Mouse (Mus musculus) myocyte (in vitro differentiated cells): ENCODE results near the gene Dnttip1. TPM values are rescaled to one million over a fixed set of nuclear protein-coding genes. Genes with fewer than 3 reads are reported as not detected.
"Not testable (repeated sequence)": the region's sequence is repeated elsewhere in the genome, so short reads cannot be mapped to it uniquely, and the experiment has no call there.

Experiments
- H3K27me3 ChIP-seq: one replicate; pipeline ENCODE4 v1.6.1; 2011; ENCODE audit not compliant: control insufficient read depth, insufficient read depth, insufficient read length
- H3K36me3 ChIP-seq: one replicate; pipeline ENCODE4 v1.6.1; 2011; ENCODE audit not compliant: control insufficient read depth, insufficient read depth
- H3K4me2 ChIP-seq: one replicate; pipeline ENCODE4 v1.6.1; 2011; ENCODE audit warnings: low read depth, control low read depth
- H3K4me3 ChIP-seq: one replicate; pipeline ENCODE4 v1.5.1; 2011; ENCODE audit warnings: mild to moderate bottlenecking, control low read depth, moderate library complexity
- H3K79me2 ChIP-seq: one replicate; pipeline ENCODE4 v1.6.1; 2011; ENCODE audit not compliant: control insufficient read depth, insufficient read depth
- H3ac ChIP-seq: one replicate; pipeline ENCODE4 v1.6.1; 2011; ENCODE audit not compliant: control insufficient read depth, insufficient read length
- CEBPB ChIP-seq: IDR thresholded peaks from 2 replicates; pipeline ENCODE4 v1.6.1; 2011; ENCODE audit warnings: mild to moderate bottlenecking, moderate library complexity; ENCODE audit not compliant: poor library complexity, insufficient read depth, severe bottlenecking
- E2F4 ChIP-seq: IDR thresholded peaks from one replicate; pipeline ENCODE4 v1.6.1; 2011; ENCODE audit warnings: mild to moderate bottlenecking, control low read depth, moderate library complexity; ENCODE audit not compliant: insufficient read depth
- MAX ChIP-seq: IDR thresholded peaks from one replicate; pipeline ENCODE4 v1.6.1; 2011; ENCODE audit warnings: low read depth, mild to moderate bottlenecking, control low read depth
- MYOD1 ChIP-seq, 3 experiments: IDR thresholded peaks; one replicate each; pipeline ENCODE4 v1.6.1; 2011; ENCODE audit warnings: control low read depth in 2 of 3, low read depth in 2 of 3, mild to moderate bottlenecking in 2 of 3, moderate library complexity in 1 of 3; ENCODE audit not compliant: insufficient read length in 2 of 3, control insufficient read depth in 1 of 3
- MYOG ChIP-seq, 3 experiments: IDR thresholded peaks; one replicate each; pipeline ENCODE4 v1.6.1; 2011; ENCODE audit warnings: control low read depth in 2 of 3, low read depth in 2 of 3, mild to moderate bottlenecking in 2 of 3; ENCODE audit not compliant: insufficient read length in 2 of 3, control insufficient read depth in 1 of 3, insufficient read depth in 1 of 3
- POLR2A ChIP-seq: IDR thresholded peaks from one replicate; pipeline ENCODE4 v1.6.1; 2011; ENCODE audit warnings: low read depth, mild to moderate bottlenecking, control low read depth, moderate library complexity; ENCODE audit not compliant: insufficient read length
- POLR2AphosphoS2 ChIP-seq: IDR thresholded peaks from one replicate; pipeline ENCODE4 v1.6.1; 2011; ENCODE audit warnings: low read depth, control low read depth; ENCODE audit not compliant: insufficient read length
- REST ChIP-seq: IDR thresholded peaks from one replicate; pipeline ENCODE4 v1.6.1; 2011; ENCODE audit warnings: mild to moderate bottlenecking, control low read depth, moderate library complexity; ENCODE audit not compliant: insufficient read depth, insufficient read length
- SRF ChIP-seq: IDR thresholded peaks from one replicate; pipeline ENCODE4 v1.6.1; 2011; ENCODE audit warnings: low read depth; ENCODE audit not compliant: control insufficient read depth, insufficient read length
- TCF12 ChIP-seq: IDR thresholded peaks from one replicate; pipeline ENCODE4 v1.6.1; 2011; ENCODE audit warnings: mild to moderate bottlenecking, control low read depth; ENCODE audit not compliant: poor library complexity, insufficient read depth, severe bottlenecking
- TCF3 ChIP-seq: IDR thresholded peaks from one replicate; pipeline ENCODE4 v1.6.1; 2011; ENCODE audit warnings: low read depth, control low read depth; ENCODE audit not compliant: insufficient read length
- USF1 ChIP-seq: IDR thresholded peaks from one replicate; pipeline ENCODE4 v1.6.1; 2011; ENCODE audit warnings: low read depth, mild to moderate bottlenecking, control low read depth, moderate library complexity
- polyA plus RNA-seq: library from polyadenylated mRNA; unstranded; fragments of >200 nt; fragmentation: generic; extraction: Trizol; gene quantifications from one replicate; pipeline ENCODE4 v1.2.1, GENCODE M21; 2012; ENCODE audit warnings: missing spikeins

The Dnttip1 gene
- polyA plus RNA-seq, 1 experiment: 63.0 TPM

DNA sequence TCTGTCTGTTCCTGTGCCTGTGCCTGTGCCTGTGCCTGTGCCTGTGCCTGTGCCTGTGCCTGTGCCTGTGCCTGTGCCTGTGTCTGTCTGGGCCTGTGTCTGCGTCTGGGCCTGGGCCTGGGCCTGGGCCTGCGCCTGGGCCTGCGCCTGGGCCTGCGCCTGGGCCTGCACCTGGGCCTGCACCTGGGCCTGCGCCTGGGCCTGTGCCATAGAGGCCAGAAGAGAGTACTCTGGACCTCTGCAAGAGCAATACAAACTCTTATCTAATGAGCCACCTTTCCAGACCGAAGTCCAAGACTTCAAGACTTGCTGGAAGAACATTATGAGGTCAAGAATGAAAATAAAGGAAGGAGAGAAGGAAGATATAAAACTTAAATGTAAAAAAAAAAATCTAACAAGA is 40.5 kb upstream of the Dnttip1 start:
- no peak overlapping the region for H3K4me2 ChIP-seq
- H3K27me3 ChIP-seq: peaks cover 16% of the 10 kb centered on the region
- H3K4me3 ChIP-seq: no peak overlapping the region
- no peak for TF ChIP-seq TCF12
- TF ChIP-seq CEBPB: no peak
- no peak for TF ChIP-seq E2F4
- no peak for TF ChIP-seq MYOD1 (IDR thresholded peaks at IDR 0.05; ENCODE audit: control insufficient read depth in 1 of 3, insufficient read length in 2 of 3, low read depth in 2 of 3)
- no peak for TF ChIP-seq MYOG (IDR thresholded peaks at IDR 0.05; ENCODE audit: control insufficient read depth in 1 of 3, insufficient read depth in 1 of 3, insufficient read length in 2 of 3, low read depth in 2 of 3)
- no peak for TF ChIP-seq POLR2A
- no peak for TF ChIP-seq POLR2AphosphoS2
- TF ChIP-seq MAX: no peak
- no peak for TF ChIP-seq REST
- no peak for TF ChIP-seq SRF
- no peak for TF ChIP-seq USF1
- TF ChIP-seq TCF3: no peak
- no peak overlapping the region for H3ac ChIP-seq
- no peaks in the 10 kb centered on the region for H3K79me2 ChIP-seq
- no peaks in the 10 kb centered on the region for H3K36me3 ChIP-seq

- Histone ChIP-seq H3K79me2 (no peaks in the 10 kb centered on the region), H3K4me2 (no peak overlapping the region), H3K36me3 (no peaks in the 10 kb centered on the region), H3ac (no peak overlapping the region), H3K27me3 (peaks cover 11% of the 10 kb centered on the region), H3K4me3 (no peak overlapping the region)
- TF ChIP-seq USF1 (no peak), POLR2A (no peak), REST (no peak), POLR2AphosphoS2 (no peak), TCF12 (no peak), TCF3 (no peak), SRF (no peak), CEBPB (no peak)
Observed at GRCm38 (mm10) chr2:164705991-164706390, 39.8 kb upstream of the Dnttip1 start.

DNA sequence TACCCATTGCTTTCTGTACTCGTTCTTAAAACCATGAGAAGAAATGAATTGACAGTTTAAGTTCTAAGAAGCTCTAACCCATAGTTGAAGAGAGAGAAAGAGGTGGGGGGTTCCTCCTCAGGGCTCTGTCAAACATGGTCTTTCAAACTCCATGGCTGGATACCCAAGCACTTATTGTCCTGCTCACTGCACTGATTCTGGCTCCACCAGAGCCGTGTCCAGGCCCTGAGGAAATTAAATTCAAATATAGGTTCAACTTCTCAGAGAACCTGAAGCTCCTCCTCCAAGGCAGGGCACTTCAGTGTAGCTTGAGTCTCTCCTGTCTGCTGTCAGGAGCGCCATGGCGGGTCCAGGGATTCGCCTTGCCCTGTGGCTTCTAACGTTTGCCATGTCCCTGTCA is 30.8 kb upstream of the Dnttip1 start, which contains the start of gene Spint5:
TSS of gene Spint5 (plus strand) at position 301 of the 400 bp plus-strand sequence.
- Histone ChIP-seq H3K79me2 (no peaks in the 10 kb centered on the region), H3ac (no peak within 1 kb of the TSS), H3K36me3 (no peaks in the 10 kb centered on the region), H3K27me3 (peaks cover 44% of the 10 kb centered on the region), H3K4me3 (no peak within 1 kb of the TSS), H3K4me2 (no peak within 1 kb of the TSS)
- TF ChIP-seq SRF (no peak), MYOG (IDR thresholded peaks at IDR 0.05; ENCODE audit: control insufficient read depth in 1 of 3, insufficient read depth in 1 of 3, insufficient read length in 2 of 3, low read depth in 2 of 3) (no peak), REST (no peak), TCF3 (no peak), MYOD1 (IDR thresholded peaks at IDR 0.05; ENCODE audit: control insufficient read depth in 1 of 3, insufficient read length in 2 of 3, low read depth in 2 of 3) (no peak), POLR2AphosphoS2 (no peak), TCF12 (no peak), USF1 (no peak), E2F4 (no peak), MAX (no peak), POLR2A (no peak), CEBPB (no peak)

GRCm38 (mm10) chr2:164716194-164716786 is 29.5 kb upstream of the Dnttip1 start:
- H3ac ChIP-seq, H3K36me3 ChIP-seq, H3K79me2 ChIP-seq, H3K4me2 ChIP-seq, H3K4me3 ChIP-seq: not testable (repeated sequence)
- peaks cover 44% of the 10 kb centered on the region for H3K27me3 ChIP-seq

- TF ChIP-seq TCF12: no peak
- TF ChIP-seq SRF: no peak
- no peak for TF ChIP-seq TCF3
- TF ChIP-seq MYOG (IDR thresholded peaks at IDR 0.05; ENCODE audit: control insufficient read depth in 1 of 3, insufficient read depth in 1 of 3, insufficient read length in 2 of 3, low read depth in 2 of 3): no peak
- TF ChIP-seq POLR2AphosphoS2: no peak
- no peaks in the 10 kb centered on the region for H3K79me2 ChIP-seq
- H3ac ChIP-seq: no peak overlapping the region
- H3K4me3 ChIP-seq: no peak overlapping the region
- H3K36me3 ChIP-seq: no peaks in the 10 kb centered on the region
- H3K4me2 ChIP-seq: no peak overlapping the region
- H3K27me3 ChIP-seq: peaks cover 41% of the 10 kb centered on the region
Observed at GRCm38 (mm10) chr2:164723276-164723675, 22.5 kb upstream of the Dnttip1 start.
